Mouse (Mus musculus) neutrophil, adult 59 days (primary cell): ENCODE measurements around the gene Avpr1a. TPM values are rescaled to one million over a fixed set of nuclear protein-coding genes. Genes with fewer than 3 reads are reported as not detected.

ENCODE experiments used
- total RNA-seq, 2 experiments: library from RNA; stranded (reverse); gene quantifications; 1 replicate in 1 of 2; 2 replicates in 1 of 2; pipeline ENCODE4 v1.2.4; 2023

Gene Avpr1a
- total RNA-seq = not detected

GRCm38 (mm10) chr10:122447861-122448716 lies at the start of gene Avpr1a:
TSS of gene Avpr1a (plus strand) at chr10:122448499.

Other genes with a start within 250 kb of the Avpr1a start
- gene Ppm1h, start 230.3 kb downstream of the Avpr1a start, total RNA-seq = 10 to 100 TPM; 24.7 to 31.4 TPM